Mouse (Mus musculus): ENCODE measurements around the gene Acbd3. TPM values are rescaled to one million over a fixed set of nuclear protein-coding genes. Genes with fewer than 3 reads are reported as not detected.

Gene Acbd3
- polyA plus RNA-seq, 1 experiment from 2014 or later: 17.2 TPM

GRCm38 (mm10) chr1:180766557-180766956 is 40.7 kb downstream of the Acbd3 start:
- H3K9me3 ChIP-seq (replicated peaks; ENCODE audit: control insufficient read depth, low read length): no peaks in the 10 kb centered on the region
- H3K9ac ChIP-seq (ENCODE audit: low read length): no peak overlapping the region
- H3K27ac ChIP-seq (ENCODE audit: low read depth, low read length): no peak overlapping the region
- no peak for DNase-seq (ENCODE audit: low spot score)
- no peak overlapping the region for H3K4me2 ChIP-seq (ENCODE audit: low read length)
- no peak for ATAC-seq
- no peaks in the 10 kb centered on the region for H3K36me3 ChIP-seq (ENCODE audit: control insufficient read depth, insufficient read depth, low read length)
- 70% methylated on average over 5 of the region's 5 CpGs for WGBS
- H3K27me3 ChIP-seq (replicated peaks; ENCODE audit: control insufficient read depth, insufficient read depth, low read length): no peaks in the 10 kb centered on the region; the same call in 1 of the 2 replicates
- peaks cover 11% of the 10 kb centered on the region; the same call in 1 of the 2 replicates for H3K4me1 ChIP-seq (ENCODE audit: control insufficient read depth, insufficient read depth, low read length)
- H3K4me3 ChIP-seq (ENCODE audit: low read depth, low read length): no peak overlapping the region

DNA sequence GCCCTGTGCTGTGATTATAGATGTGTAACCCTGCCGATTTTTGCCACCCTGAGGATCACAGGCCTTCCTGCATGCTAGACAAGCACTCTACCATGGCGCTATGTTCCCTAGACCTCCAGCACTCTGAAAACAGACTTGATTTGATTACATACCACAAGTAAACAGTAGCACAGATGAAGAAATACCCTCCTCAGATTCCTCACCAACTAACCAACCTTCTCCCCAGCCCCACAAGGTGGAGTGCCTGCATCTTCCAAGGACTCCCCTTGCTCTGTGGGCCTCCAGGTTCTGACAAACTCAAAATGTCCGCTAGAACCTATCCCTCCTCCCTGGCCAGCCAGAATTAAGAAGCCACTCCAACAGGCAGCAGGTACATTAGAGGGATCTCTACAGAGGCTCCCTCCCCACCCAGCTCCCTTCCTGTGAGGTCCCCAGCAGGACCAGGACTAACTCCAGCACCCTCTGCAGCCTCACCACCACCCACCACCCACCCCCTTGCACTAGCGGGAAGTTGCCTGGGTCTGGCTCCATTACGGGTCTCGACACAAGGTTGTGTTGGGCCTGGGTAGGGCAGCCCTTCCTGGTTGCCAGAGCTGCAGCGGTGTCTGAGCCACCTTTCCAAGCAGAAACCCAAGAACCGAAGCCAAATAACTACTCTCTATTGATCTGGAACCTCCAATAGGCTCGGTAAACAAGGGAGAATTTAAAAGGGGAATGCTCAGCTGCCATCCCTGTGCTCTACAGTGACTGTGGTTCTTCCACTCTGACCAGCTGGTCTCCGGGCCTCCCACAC is 41.9 kb downstream of the Acbd3 start:
- Histone ChIP-seq H3K9ac (ENCODE audit: low read length) (peak overlapping the region; percentile 78), H3K9me3 (replicated peaks; ENCODE audit: control insufficient read depth, low read length) (no peaks in the 10 kb centered on the region), H3K27me3 (replicated peaks; ENCODE audit: control insufficient read depth, insufficient read depth, low read length) (no peaks in the 10 kb centered on the region; the same call in 1 of the 2 replicates), H3K4me1 (ENCODE audit: control insufficient read depth, insufficient read depth, low read length) (peaks cover 11% of the 10 kb centered on the region; the same call in 1 of the 2 replicates), H3K36me3 (ENCODE audit: control insufficient read depth, insufficient read depth, low read length) (no peaks in the 10 kb centered on the region), H3K4me2 (ENCODE audit: low read length) (peak overlapping the region; percentile 75), H3K4me3 (ENCODE audit: low read depth, low read length) (peak overlapping the region; percentile 42), H3K27ac (ENCODE audit: low read depth, low read length) (peak overlapping the region; percentile 39)
- DNase-seq (ENCODE audit: low spot score) (no peak), ATAC-seq (peak; percentile 32)
- WGBS: 16% methylated on average over 10 of the region's 10 CpGs

DNA sequence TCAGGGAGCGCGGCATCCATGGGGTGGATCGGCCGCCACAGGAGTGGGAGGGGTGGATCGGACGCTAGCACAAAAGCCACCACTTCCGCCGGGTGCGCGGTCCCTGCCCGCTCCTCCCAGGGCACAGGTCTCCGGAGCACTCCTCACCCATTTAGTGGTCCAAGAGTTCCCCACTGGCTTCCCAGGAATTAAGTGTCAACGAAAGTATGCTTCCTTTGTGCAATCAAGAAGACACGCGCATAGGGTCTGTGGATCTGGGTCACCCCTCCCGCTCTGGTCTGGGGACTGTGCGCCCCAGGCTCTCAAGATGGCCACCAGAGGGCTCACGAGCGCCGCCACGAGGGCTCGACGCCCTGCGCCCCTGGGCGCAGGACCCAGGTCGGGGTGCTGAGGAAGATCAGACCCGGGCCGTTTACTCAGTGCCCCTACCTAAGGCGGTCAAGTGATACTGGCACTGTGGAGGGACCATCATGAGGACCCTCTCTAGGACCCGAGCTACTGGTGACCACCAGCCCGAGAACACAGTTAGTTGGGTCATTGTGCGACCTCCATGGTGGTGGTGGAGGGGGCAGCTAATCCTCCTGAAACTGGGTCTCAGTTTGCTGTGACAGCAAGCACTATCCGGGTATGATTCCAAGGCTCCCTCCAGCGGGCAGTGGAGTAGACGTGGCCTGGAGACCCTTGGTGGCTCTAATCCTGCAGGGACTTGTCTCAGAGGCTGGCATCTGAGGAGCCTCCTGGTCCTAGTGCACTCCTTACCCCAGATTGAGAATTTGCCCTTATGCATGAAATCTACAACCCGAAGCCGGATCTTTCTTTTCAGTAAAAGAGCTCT is 42.7 kb downstream of the Acbd3 start:
- peak overlapping the region; percentile 39 for H3K27ac ChIP-seq (ENCODE audit: low read depth, low read length)
- no peaks in the 10 kb centered on the region for H3K36me3 ChIP-seq (ENCODE audit: control insufficient read depth, insufficient read depth, low read length)
- peak overlapping the region; percentile 42 for H3K4me3 ChIP-seq (ENCODE audit: low read depth, low read length)
- H3K9ac ChIP-seq (ENCODE audit: low read length): peak overlapping the region; percentile 78
- peak; percentile 80 for DNase-seq (ENCODE audit: low spot score)
- no peaks in the 10 kb centered on the region for H3K9me3 ChIP-seq (replicated peaks; ENCODE audit: control insufficient read depth, low read length)
- H3K4me1 ChIP-seq (ENCODE audit: control insufficient read depth, insufficient read depth, low read length): peaks cover 8% of the 10 kb centered on the region; the same call in 1 of the 2 replicates
- H3K27me3 ChIP-seq (replicated peaks; ENCODE audit: control insufficient read depth, insufficient read depth, low read length): no peaks in the 10 kb centered on the region
- peak; percentile 88 for ATAC-seq
- 2% methylated on average over 37 of the region's 37 CpGs for WGBS
- peak overlapping the region; percentile 75 for H3K4me2 ChIP-seq (ENCODE audit: low read length)

- no peaks in the 10 kb centered on the region for H3K36me3 ChIP-seq (ENCODE audit: control insufficient read depth, insufficient read depth, low read length)
- no peak overlapping the region for H3K9ac ChIP-seq (ENCODE audit: low read length)
- H3K4me2 ChIP-seq (ENCODE audit: low read length): no peak overlapping the region
- no peaks in the 10 kb centered on the region for H3K27me3 ChIP-seq (replicated peaks; ENCODE audit: control insufficient read depth, insufficient read depth, low read length)
- peaks cover 12% of the 10 kb centered on the region; the same call in 1 of the 2 replicates for H3K4me1 ChIP-seq (ENCODE audit: control insufficient read depth, insufficient read depth, low read length)
- H3K27ac ChIP-seq (ENCODE audit: low read depth, low read length): no peak overlapping the region
- no peak overlapping the region for H3K4me3 ChIP-seq (ENCODE audit: low read depth, low read length)
- DNase-seq (ENCODE audit: low spot score) (no peak), ATAC-seq (no peak)
- WGBS: 84% methylated on average over 5 of the region's 5 CpGs
- no peaks in the 10 kb centered on the region for H3K9me3 ChIP-seq (replicated peaks; ENCODE audit: control insufficient read depth, low read length)
Observed at GRCm38 (mm10) chr1:180771306-180771705, 45.5 kb downstream of the Acbd3 start.

DNA sequence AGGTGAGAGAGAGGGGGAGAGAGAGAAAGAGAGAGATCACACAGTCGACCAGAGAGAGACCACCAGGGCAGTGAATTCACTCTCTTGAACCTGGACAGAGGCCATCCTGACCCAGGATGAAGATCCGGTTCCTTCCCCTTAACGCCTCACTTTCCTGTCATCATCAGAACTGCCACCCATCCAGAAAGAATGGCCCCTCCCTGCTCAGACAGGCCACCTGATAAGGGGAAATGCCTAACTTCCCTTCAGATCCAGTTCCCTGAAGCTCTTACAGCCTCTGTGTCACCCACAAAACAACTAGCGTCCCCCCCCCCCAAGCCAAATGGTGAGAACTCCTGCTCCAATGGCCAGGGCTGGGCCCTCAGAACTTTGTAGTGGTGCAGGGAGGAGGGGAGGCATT is 45.9 kb downstream of the Acbd3 start:
- peaks cover 12% of the 10 kb centered on the region; the same call in 1 of the 2 replicates for H3K4me1 ChIP-seq (ENCODE audit: control insufficient read depth, insufficient read depth, low read length)
- H3K36me3 ChIP-seq (ENCODE audit: control insufficient read depth, insufficient read depth, low read length): no peaks in the 10 kb centered on the region
- no peak overlapping the region for H3K4me3 ChIP-seq (ENCODE audit: low read depth, low read length)
- DNase-seq (ENCODE audit: low spot score): no peak
- no peak overlapping the region for H3K4me2 ChIP-seq (ENCODE audit: low read length)
- H3K9me3 ChIP-seq (replicated peaks; ENCODE audit: control insufficient read depth, low read length): no peaks in the 10 kb centered on the region
- ATAC-seq: no peak
- 76% methylated on average over 4 of the region's 4 CpGs for WGBS
- no peaks in the 10 kb centered on the region for H3K27me3 ChIP-seq (replicated peaks; ENCODE audit: control insufficient read depth, insufficient read depth, low read length)
- no peak overlapping the region for H3K27ac ChIP-seq (ENCODE audit: low read depth, low read length)
- no peak overlapping the region for H3K9ac ChIP-seq (ENCODE audit: low read length)

- H3K9me3 ChIP-seq (replicated peaks; ENCODE audit: control insufficient read depth, low read length): no peaks in the 10 kb centered on the region
- H3K36me3 ChIP-seq (ENCODE audit: control insufficient read depth, insufficient read depth, low read length): no peaks in the 10 kb centered on the region
- no peak overlapping the region for H3K27ac ChIP-seq (ENCODE audit: low read depth, low read length)
- WGBS: 91% methylated on average over 3 of the region's 3 CpGs
- no peak overlapping the region for H3K4me3 ChIP-seq (ENCODE audit: low read depth, low read length)
- H3K4me2 ChIP-seq (ENCODE audit: low read length): no peak overlapping the region
- DNase-seq (ENCODE audit: low spot score): no peak
- no peaks in the 10 kb centered on the region for H3K27me3 ChIP-seq (replicated peaks; ENCODE audit: control insufficient read depth, insufficient read depth, low read length)
- H3K4me1 ChIP-seq (ENCODE audit: control insufficient read depth, insufficient read depth, low read length): peaks cover 13% of the 10 kb centered on the region; the same call in 1 of the 2 replicates
- H3K9ac ChIP-seq (ENCODE audit: low read length): no peak overlapping the region
- no peak for ATAC-seq
Observed at GRCm38 (mm10) chr1:180772291-180772690, 46.4 kb downstream of the Acbd3 start.

GRCm38 (mm10) chr1:180774664-180775063 is 48.8 kb downstream of the Acbd3 start:
- H3K4me1 ChIP-seq (ENCODE audit: control insufficient read depth, insufficient read depth, low read length): peaks cover 8% of the 10 kb centered on the region; the same call in 1 of the 2 replicates
- no peak overlapping the region for H3K9ac ChIP-seq (ENCODE audit: low read length)
- DNase-seq (ENCODE audit: low spot score): no peak
- ATAC-seq: no peak
- H3K27me3 ChIP-seq (replicated peaks; ENCODE audit: control insufficient read depth, insufficient read depth, low read length): no peaks in the 10 kb centered on the region
- no peak overlapping the region for H3K4me3 ChIP-seq (ENCODE audit: low read depth, low read length)
- no peak overlapping the region for H3K4me2 ChIP-seq (ENCODE audit: low read length)
- H3K36me3 ChIP-seq (ENCODE audit: control insufficient read depth, insufficient read depth, low read length): no peaks in the 10 kb centered on the region
- 54% methylated on average over 3 of the region's 3 CpGs for WGBS
- no peaks in the 10 kb centered on the region for H3K9me3 ChIP-seq (replicated peaks; ENCODE audit: control insufficient read depth, low read length)
- H3K27ac ChIP-seq (ENCODE audit: low read depth, low read length): no peak overlapping the region

GRCm38 (mm10) chr1:180775317-180775716 is 49.5 kb downstream of the Acbd3 start:
- Histone ChIP-seq H3K27ac (ENCODE audit: low read depth, low read length) (no peak overlapping the region), H3K27me3 (replicated peaks; ENCODE audit: control insufficient read depth, insufficient read depth, low read length) (no peaks in the 10 kb centered on the region), H3K9me3 (replicated peaks; ENCODE audit: control insufficient read depth, low read length) (no peaks in the 10 kb centered on the region), H3K9ac (ENCODE audit: low read length) (no peak overlapping the region), H3K4me3 (ENCODE audit: low read depth, low read length) (no peak overlapping the region), H3K36me3 (ENCODE audit: control insufficient read depth, insufficient read depth, low read length) (no peaks in the 10 kb centered on the region), H3K4me1 (ENCODE audit: control insufficient read depth, insufficient read depth, low read length) (peaks cover 8% of the 10 kb centered on the region; the same call in 1 of the 2 replicates), H3K4me2 (ENCODE audit: low read length) (no peak overlapping the region)
- DNase-seq (ENCODE audit: low spot score): no peak
- 84% methylated on average over 10 of the region's 10 CpGs for WGBS
- no peak for ATAC-seq

Measured in forebrain, embryonic 14.5 days (tissue).